Mouse (Mus musculus): ENCODE measurements around the gene Eddm3b.

- TF ChIP-seq CTCF (IDR thresholded peaks at IDR 0.05; ENCODE audit: low read depth, low read length) (no peak), POLR2A (IDR thresholded peaks at IDR 0.05; ENCODE audit: insufficient read depth, low read length) (no peak), EP300 (IDR thresholded peaks at IDR 0.05; ENCODE audit: insufficient read depth, low read depth, low read length) (no peak)
Observed at GRCm38 (mm10) chr14:51140342-51140741, 26.1 kb downstream of the Eddm3b start.
